Mouse (Mus musculus): ENCODE results near the gene Ifi27.
"Not testable (repeated sequence)": the region's sequence is repeated elsewhere in the genome, so short reads cannot be mapped to it uniquely, and the experiment has no call there.

Gene Ifi27

GRCm38 (mm10) chr12:103433986-103434731 lies at the start of gene Ifi27:
Gene Ifi27 (plus strand): TSS chr12:103434211.
- peak; percentile 49 for DNase-seq

GRCm38 (mm10) chr12:103388505-103389347 lies 45.3 kb upstream of the Ifi27 start, which contains the start of gene Otub2:
Gene Otub2 (plus strand): TSS chr12:103388682.
- peak; percentile 93 for DNase-seq

GRCm38 (mm10) chr12:103389348-103389727 lies 44.7 kb upstream of the Ifi27 start:
- DNase-seq: no peak

- no peak for DNase-seq
Measured at GRCm38 (mm10) chr12:103389982-103390381, 44.0 kb upstream of the Ifi27 start.

GRCm38 (mm10) chr12:103391098-103391497 lies 42.9 kb upstream of the Ifi27 start:
- DNase-seq: no peak

- DNase-seq: no peak
Measured at GRCm38 (mm10) chr12:103393528-103393927, 40.5 kb upstream of the Ifi27 start.

- DNase-seq: no peak
Measured at GRCm38 (mm10) chr12:103395486-103396275, 38.3 kb upstream of the Ifi27 start.

GRCm38 (mm10) chr12:103396751-103397150 lies 37.3 kb upstream of the Ifi27 start:
- DNase-seq: no peak

GRCm38 (mm10) chr12:103404131-103404530 lies 29.9 kb upstream of the Ifi27 start:
- DNase-seq: no peak

GRCm38 (mm10) chr12:103407720-103408119 lies 26.3 kb upstream of the Ifi27 start, which contains the start of gene 9330161L09Rik:
Gene 9330161L09Rik (minus strand): TSS chr12:103407820.
- DNase-seq: no peak

- DNase-seq: no peak
Measured at GRCm38 (mm10) chr12:103408144-103408543, 25.9 kb upstream of the Ifi27 start.

- no peak for DNase-seq
Measured at GRCm38 (mm10) chr12:103425016-103425728, 8.8 kb upstream of the Ifi27 start.

GRCm38 (mm10) chr12:103425729-103426470 lies 8.1 kb upstream of the Ifi27 start, which contains the start of gene Ddx24:
Gene Ddx24 (minus strand): TSS chr12:103425830.
- peak; percentile 97 for DNase-seq

GRCm38 (mm10) chr12:103426710-103427109 lies 7.3 kb upstream of the Ifi27 start:
- peak; percentile 41 for DNase-seq

- DNase-seq: no peak
Measured at GRCm38 (mm10) chr12:103433430-103433829, 581 bp upstream of the Ifi27 start.

GRCm38 (mm10) chr12:103434861-103435260 lies 850 bp downstream of the Ifi27 start:
- no peak for DNase-seq

GRCm38 (mm10) chr12:103437601-103438000 lies 3.6 kb downstream of the Ifi27 start:
- DNase-seq: no peak

GRCm38 (mm10) chr12:103443524-103443923 lies 9.5 kb downstream of the Ifi27 start, which contains the start of gene Ifi27l2a:
Gene Ifi27l2a (minus strand): TSS chr12:103443680.
- DNase-seq: peak; percentile 19

- not testable (repeated sequence) for DNase-seq
Measured at GRCm38 (mm10) chr12:103444261-103444660, 10.2 kb downstream of the Ifi27 start.

- DNase-seq: no peak
Measured at GRCm38 (mm10) chr12:103445060-103445459, 11.0 kb downstream of the Ifi27 start.

GRCm38 (mm10) chr12:103453361-103453760 lies 19.4 kb downstream of the Ifi27 start:
- DNase-seq: no peak
